Mouse (Mus musculus): ENCODE data around the gene Btbd35f28.
"Not testable (repeated sequence)": the region's sequence is repeated elsewhere in the genome, so short reads cannot be mapped to it uniquely, and the experiment has no call there.

Gene Btbd35f28

DNA sequence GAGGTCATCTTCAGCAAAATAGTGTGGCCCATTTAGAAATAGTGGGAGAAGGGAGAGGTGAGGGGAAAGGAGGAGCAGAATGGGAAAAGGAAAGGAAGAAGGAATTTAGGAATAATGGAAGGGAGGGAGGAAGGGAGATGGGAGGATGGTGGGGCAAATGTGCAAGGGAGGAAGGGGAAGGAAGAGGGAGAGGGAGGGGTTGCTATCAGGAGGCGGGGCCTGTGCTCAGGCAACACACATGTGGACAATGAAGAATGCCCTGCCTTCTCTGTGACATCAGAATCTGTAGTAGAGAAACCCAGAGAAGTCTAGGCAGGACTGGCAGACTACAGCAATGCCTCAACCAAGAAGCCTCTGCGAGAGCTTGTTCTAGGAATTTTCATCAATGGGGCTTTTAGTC is at the start of gene Btbd35f28:
TSS of gene Btbd35f28 (plus strand) at position 301 of the 400 bp plus-strand sequence.
- not testable (repeated sequence) for DNase-seq (ENCODE audit: low spot score)

All from retina, embryonic 14.5 days (tissue).